ENCODE assay signal across 8 mouse cellular contexts in the genomic region with DNA sequence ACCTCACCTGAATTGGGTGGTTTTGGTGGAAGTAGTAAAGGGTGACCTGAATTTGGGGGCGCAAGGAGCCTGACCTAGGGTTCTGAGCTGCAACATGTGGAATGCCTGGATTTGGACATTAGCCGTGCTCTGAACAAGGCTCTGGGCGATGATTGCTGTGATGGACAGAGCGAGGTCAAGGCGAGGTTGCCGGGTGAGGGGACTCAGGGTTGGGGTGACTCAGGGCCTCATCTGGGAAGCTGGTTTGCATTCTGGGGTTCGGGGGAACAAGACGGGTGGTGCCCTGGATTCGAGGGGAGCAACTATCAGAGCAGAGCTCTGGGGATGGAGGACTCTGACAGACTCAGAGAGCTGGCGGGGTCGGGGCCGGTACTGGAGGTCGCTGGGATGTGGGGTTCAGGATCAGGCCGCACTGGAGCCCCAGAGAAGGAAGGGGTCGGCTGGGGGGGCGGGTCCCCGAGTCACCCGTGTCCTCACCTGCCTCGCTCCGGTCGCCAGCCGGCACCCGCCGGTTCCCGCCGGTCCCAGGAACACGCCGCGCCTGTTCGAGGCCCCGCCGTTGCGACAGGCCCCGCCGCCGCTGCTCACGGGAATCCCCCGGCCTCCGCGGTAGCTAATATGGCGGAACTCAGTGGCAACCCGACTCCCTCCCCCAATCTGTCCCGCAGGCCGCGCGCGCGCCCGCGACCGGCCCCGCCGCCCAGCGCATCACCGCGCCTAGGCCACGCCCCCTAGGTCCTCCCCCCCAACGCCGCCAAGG. TPM values are rescaled to one million over a fixed set of nuclear protein-coding genes. Genes with fewer than 3 reads are reported as not detected.
A peak's percentile ranks its signal among the peaks of the same experiment; 100 is the strongest.
DNase-seq lines count a peak whose midpoint lies in the region; ATAC-seq lines count a peak whose summit lies in the region.

A gene (minus strand): TSS at position 724 of the 760 bp plus-strand sequence.

- under 1% methylated on average over 59 of the region's 59 CpGs for WGBS in kidney, embryonic 15.5 days
- WGBS in forebrain, embryonic 16.5 days, result under 1% methylated on average over 54 of the region's 59 CpGs
- 2% methylated on average over 44 of the region's 59 CpGs for WGBS in hindbrain, embryonic 14.5 days
- WGBS in liver, embryonic 16.5 days (ENCODE audit: insufficient replicate concordance), result under 1% methylated on average over 42 of the region's 59 CpGs

- H3K27ac ChIP-seq in kidney, embryonic 15.5 days, result peak within 1 kb of the TSS; percentile 90
- H3K27ac ChIP-seq in forebrain, embryonic 16.5 days (ENCODE audit: low read length), result peak within 1 kb of the TSS; percentile 70
- H3K27ac ChIP-seq in hindbrain, embryonic 14.5 days, result peak within 1 kb of the TSS; percentile 76
- H3K27ac ChIP-seq in liver, embryonic 16.5 days (ENCODE audit: low read length), result peak within 1 kb of the TSS; percentile 100

- ATAC-seq in kidney, embryonic 15.5 days (replicated peaks; ENCODE audit: low FRiP score), result peak; percentile 66
- ATAC-seq in forebrain, embryonic 16.5 days, result peak; percentile 64; the same call in 1 of the 2 replicates
- peak; percentile 25 for ATAC-seq in hindbrain, embryonic 14.5 days (ENCODE audit: low FRiP score)
- no peak for ATAC-seq in liver, embryonic 16.5 days (ENCODE audit: low read depth)
- no peak for ATAC-seq in cerebellum, adult (ENCODE audit: insufficient number of reproducible peaks, low FRiP score, low TSS enrichment)

- peaks cover 31% of the 10 kb centered on the region for H3K36me3 ChIP-seq in kidney, embryonic 15.5 days
- 0 out of 2 replicates have a peak, but pooled peaks cover 2% of the 10 kb centered on the region for H3K36me3 ChIP-seq in forebrain, embryonic 16.5 days (ENCODE audit: control insufficient read depth, insufficient read depth)
- H3K36me3 ChIP-seq in hindbrain, embryonic 14.5 days (replicated peaks; ENCODE audit: control insufficient read depth, insufficient read depth), result peaks cover 25% of the 10 kb centered on the region
- H3K36me3 ChIP-seq in liver, embryonic 16.5 days (ENCODE audit: control insufficient read depth, insufficient read depth), result peaks cover 33% of the 10 kb centered on the region

- DNase-seq in kidney, postnatal 14 days, result no peak
- peak; percentile 48 for DNase-seq in adipocyte (ENCODE audit: low spot score)
- no peak for DNase-seq in hindbrain, embryonic 14.5 days (ENCODE audit: low spot score)
- no peak for DNase-seq in ovary, postnatal 14 days (ENCODE audit: low spot score)

- peak within 1 kb of the TSS; percentile 78 for H3K4me3 ChIP-seq in kidney, embryonic 15.5 days (replicated peaks)
- peak within 1 kb of the TSS; percentile 78 for H3K4me3 ChIP-seq in forebrain, embryonic 16.5 days (replicated peaks; ENCODE audit: low read length)
- H3K4me3 ChIP-seq in hindbrain, embryonic 14.5 days (replicated peaks; ENCODE audit: low read length), result peak within 1 kb of the TSS; percentile 81
- peak within 1 kb of the TSS; percentile 85 for H3K4me3 ChIP-seq in liver, embryonic 16.5 days (ENCODE audit: low read depth, low read length)

- no peaks in the 10 kb centered on the region for H3K9me3 ChIP-seq in kidney, embryonic 15.5 days (replicated peaks)
- H3K9me3 ChIP-seq in forebrain, embryonic 16.5 days (ENCODE audit: control insufficient read depth, low read length), result no peaks in the 10 kb centered on the region
- no peaks in the 10 kb centered on the region for H3K9me3 ChIP-seq in hindbrain, embryonic 14.5 days (ENCODE audit: control insufficient read depth, low read length)
- no peaks in the 10 kb centered on the region for H3K9me3 ChIP-seq in liver, embryonic 16.5 days (replicated peaks; ENCODE audit: control insufficient read depth, low read length)

- H3K4me2 ChIP-seq in kidney, embryonic 15.5 days, result peak within 1 kb of the TSS; percentile 83
- peak within 1 kb of the TSS; percentile 89 for H3K4me2 ChIP-seq in forebrain, embryonic 16.5 days (ENCODE audit: low read length)
- peak within 1 kb of the TSS; percentile 87 for H3K4me2 ChIP-seq in hindbrain, embryonic 14.5 days (replicated peaks)
- peak within 1 kb of the TSS; percentile 83 for H3K4me2 ChIP-seq in liver, embryonic 16.5 days (ENCODE audit: low read depth, low read length)

- H3K27me3 ChIP-seq in kidney, embryonic 15.5 days, result no peaks in the 10 kb centered on the region
- no peaks in the 10 kb centered on the region for H3K27me3 ChIP-seq in forebrain, embryonic 16.5 days (replicated peaks; ENCODE audit: control insufficient read depth, insufficient read depth, low read length)
- no peaks in the 10 kb centered on the region for H3K27me3 ChIP-seq in hindbrain, embryonic 14.5 days (ENCODE audit: control insufficient read depth, insufficient read depth, low read length)
- no peaks in the 10 kb centered on the region for H3K27me3 ChIP-seq in liver, embryonic 16.5 days (ENCODE audit: control insufficient read depth, insufficient read depth, low read depth, low read length)

- peak within 1 kb of the TSS; percentile 88 for H3K9ac ChIP-seq in kidney, embryonic 15.5 days
- peak within 1 kb of the TSS; percentile 88 for H3K9ac ChIP-seq in forebrain, embryonic 16.5 days (replicated peaks; ENCODE audit: low read depth, low read length)
- H3K9ac ChIP-seq in hindbrain, embryonic 14.5 days, result peak within 1 kb of the TSS; percentile 90
- peak within 1 kb of the TSS; percentile 98 for H3K9ac ChIP-seq in liver, embryonic 16.5 days (ENCODE audit: low read depth, low read length)

- peaks cover 44% of the 10 kb centered on the region for H3K4me1 ChIP-seq in kidney, embryonic 15.5 days
- H3K4me1 ChIP-seq in forebrain, embryonic 16.5 days (replicated peaks; ENCODE audit: control insufficient read depth, insufficient read depth, low read length), result peaks cover 24% of the 10 kb centered on the region
- peaks cover 24% of the 10 kb centered on the region for H3K4me1 ChIP-seq in hindbrain, embryonic 14.5 days (replicated peaks; ENCODE audit: control insufficient read depth, insufficient read depth, low read length)
- peaks cover 66% of the 10 kb centered on the region for H3K4me1 ChIP-seq in liver, embryonic 16.5 days (ENCODE audit: control insufficient read depth, low read depth, low read length)

RNA-seq across cellular contexts. Expression of the gene that starts here (rescaled TPM):
- polyA plus RNA-seq in kidney, embryonic 15.5 days (2015; fragmentation: Nextera tagmentation; extraction: Ambion mirVana), result 105 and 114 TPM in 2 replicates
- polyA plus RNA-seq in forebrain, embryonic 16.5 days (2015; fragmentation: Nextera tagmentation; extraction: Ambion mirVana), result 121 and 133 TPM in 2 replicates
- polyA plus RNA-seq in hindbrain, embryonic 14.5 days (2014; fragmentation: Nextera tagmentation; extraction: Ambion mirVana), result 119 and 125 TPM in 2 replicates
- polyA plus RNA-seq in liver, embryonic 16.5 days (2015; fragmentation: Nextera tagmentation; extraction: Ambion mirVana), result 128 and 138 TPM in 2 replicates

Comparison
In these comparisons a context has a peak if more than half of its experiments do, and no peak if none do; other contexts are left out.
1. ATAC-seq: peak in kidney, embryonic 15.5 days (single experiment), forebrain, embryonic 16.5 days (single experiment) and hindbrain, embryonic 14.5 days (single experiment); none in liver, embryonic 16.5 days (single experiment) and cerebellum, adult (single experiment).
2. Peak in every context shown above with its lines, with median percentiles within 50 percentile points of each other: H3K27ac ChIP-seq, H3K4me2 ChIP-seq, H3K4me3 ChIP-seq and H3K9ac ChIP-seq.